Mouse (Mus musculus): ENCODE data around the gene Olfr287.
A peak's percentile ranks its signal among the peaks of the same experiment; 100 is the strongest.

Olfr287 gene

GRCm38 (mm10) chr15:98168622-98169004 lies 52.2 kb downstream of the Olfr287 start:
- DNase-seq (ENCODE audit: low read depth, low spot score): no peak

- peak; percentile 98 for DNase-seq (ENCODE audit: low read depth, low spot score)
Observed at GRCm38 (mm10) chr15:98167645-98168621, 52.9 kb downstream of the Olfr287 start.

DNA sequence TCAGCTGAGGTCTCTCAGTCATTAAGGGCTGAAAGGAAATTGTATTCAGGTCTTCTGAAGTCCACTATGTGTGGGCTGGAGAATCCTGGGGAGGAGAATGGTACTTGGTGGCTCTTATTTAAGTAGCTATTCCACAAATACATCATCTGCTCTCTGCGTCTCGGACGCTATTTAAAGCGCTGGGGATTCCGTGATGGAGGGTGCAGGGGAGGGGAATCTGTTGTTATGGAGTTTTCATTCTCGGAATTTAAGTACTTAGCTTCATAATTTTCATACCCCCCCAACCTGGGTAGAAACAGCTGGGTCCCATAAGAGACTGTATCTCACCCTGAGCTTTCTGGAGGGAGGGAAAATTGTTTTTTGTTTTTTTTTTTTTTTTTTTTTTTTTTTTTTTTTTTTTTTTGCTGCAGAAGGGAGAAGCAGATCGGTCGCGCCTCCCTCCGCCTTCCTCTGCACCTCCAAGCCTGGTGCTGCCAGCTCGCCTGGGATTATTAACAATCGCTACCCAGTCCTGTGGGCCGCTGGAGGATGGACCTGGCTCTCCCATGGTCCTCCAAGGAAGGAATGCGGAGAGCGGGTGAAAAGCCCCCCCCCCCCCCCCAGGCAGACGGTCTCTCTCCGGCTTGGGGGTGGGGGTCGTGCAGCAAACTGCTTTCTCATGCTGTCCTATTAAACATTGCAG lies 53.8 kb downstream of the Olfr287 start, which contains the start of gene Ccdc184:
TSS of gene Ccdc184 (plus strand) at position 196 of the 682 bp plus-strand sequence.
- no peak for DNase-seq (ENCODE audit: low read depth, low spot score)

DNA sequence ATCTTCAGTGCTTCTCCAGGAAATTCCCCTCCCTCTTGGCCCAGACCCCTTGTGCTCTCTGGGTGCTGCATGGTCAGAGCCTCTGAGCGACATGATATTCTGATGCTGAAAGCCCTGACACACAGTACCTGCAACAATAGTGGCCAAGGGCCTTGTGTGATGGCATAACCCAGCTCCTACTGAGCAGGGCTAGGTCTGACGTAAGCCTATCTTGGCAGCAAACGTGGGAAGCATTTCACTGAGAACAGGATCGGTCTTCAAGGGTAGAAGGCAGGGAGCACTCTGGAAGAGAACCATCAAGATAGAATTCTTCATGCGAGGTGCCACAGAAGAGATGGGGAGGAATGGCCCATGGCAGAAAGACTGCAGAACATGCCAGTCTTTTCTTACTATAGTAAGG lies 55.3 kb downstream of the Olfr287 start, which contains the start of gene Asb8:
TSS of gene Asb8 (minus strand) at position 101 of the 400 bp plus-strand sequence.
- no peak for DNase-seq (ENCODE audit: low read depth, low spot score)

GRCm38 (mm10) chr15:98162561-98162960 lies 58.3 kb downstream of the Olfr287 start:
- no peak for DNase-seq (ENCODE audit: low read depth, low spot score)

GRCm38 (mm10) chr15:98161026-98161805 lies 59.6 kb downstream of the Olfr287 start:
- DNase-seq (ENCODE audit: low read depth, low spot score): no peak

GRCm38 (mm10) chr15:98157253-98157652 lies 63.6 kb downstream of the Olfr287 start:
- DNase-seq (ENCODE audit: low read depth, low spot score): no peak
